Mouse (Mus musculus): Measurements from ENCODE around the gene Cryzl1.

GRCm38 (mm10) chr16:91652191-91652590 is 76.6 kb downstream of the Cryzl1 start:
- no peak for TF ChIP-seq MYOG (IDR thresholded peaks at IDR 0.05; ENCODE audit: control insufficient read depth, extremely low read depth, insufficient read length)
- TF ChIP-seq CTCF (IDR thresholded peaks at IDR 0.05; ENCODE audit: control insufficient read depth, insufficient read depth, insufficient read length), result no peak
- TF ChIP-seq CEBPB (IDR thresholded peaks at IDR 0.05; ENCODE audit: low read depth), result no peak

Measured in C2C12 (cell line).